Mouse (Mus musculus): ENCODE measurements at regions not wholly inside any gene's neighbourhood (a gene's known extent, or its start where the extent isn't known, plus 50 kb on each side); places are given as distances from the start of the nearest gene placed in this dataset.

DNA sequence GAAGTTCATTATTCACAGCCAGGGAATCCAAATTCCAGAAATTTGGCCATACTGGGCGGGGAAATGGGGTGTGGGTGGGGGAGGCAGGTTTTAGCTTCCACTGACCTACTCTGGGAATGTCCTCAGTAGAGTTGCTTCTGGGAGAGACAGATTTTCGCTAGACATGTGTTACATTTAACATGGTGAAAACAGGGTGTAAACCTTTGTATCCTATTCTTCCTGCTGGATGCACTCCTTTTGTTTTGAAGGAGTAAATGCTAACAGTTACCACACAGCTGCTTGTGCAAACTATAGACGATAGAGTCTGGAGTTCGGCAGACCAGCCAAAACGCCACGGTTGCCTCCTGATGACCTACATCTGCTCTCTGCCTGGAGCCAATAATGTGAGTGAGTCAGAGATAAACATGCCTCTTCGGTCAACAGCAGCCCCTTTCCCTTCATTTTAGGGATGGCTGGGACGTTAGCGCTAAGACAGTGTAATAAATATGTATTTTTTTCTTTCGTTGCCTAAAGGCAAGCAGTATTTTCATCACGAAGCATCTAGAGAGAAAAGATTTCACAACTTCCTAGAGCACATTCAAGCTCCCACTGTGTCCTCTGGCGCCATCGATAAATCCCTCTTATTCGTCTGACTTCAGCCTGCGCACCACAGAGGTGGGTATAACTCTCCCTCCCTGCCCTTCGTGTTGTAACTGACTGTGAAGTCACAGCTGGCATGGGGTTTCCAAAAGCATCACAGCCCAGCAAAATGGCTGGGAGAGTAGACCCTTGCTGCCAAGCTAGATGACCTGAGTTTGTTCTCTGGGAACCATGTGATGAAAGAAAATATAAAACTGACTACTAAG, 207.1 kb upstream of the Pde3a start:
- no peaks in the 10 kb centered on the region for H3K36me3 ChIP-seq (ENCODE audit: insufficient read depth)
- H3K9me3 ChIP-seq (ENCODE audit: low read length): no peaks in the 10 kb centered on the region
- ATAC-seq (peak; percentile 48), DNase-seq (peak; percentile 38)
- H3K4me2 ChIP-seq (ENCODE audit: low read depth): peak overlapping the region; percentile 19; the same call in 1 of the 2 replicates
- WGBS: 58% methylated on average over 16 of the region's 16 CpGs
- H3K4me1 ChIP-seq (ENCODE audit: insufficient read depth): 0 out of 2 replicates have a peak, but pooled peaks cover 3% of the 10 kb centered on the region
- no peaks in the 10 kb centered on the region for H3K27me3 ChIP-seq (ENCODE audit: insufficient read depth, low read length)
- H3K9ac ChIP-seq: no peak overlapping the region
- H3K27ac ChIP-seq (ENCODE audit: low read depth, low read length): no peak overlapping the region
- no peak overlapping the region for H3K4me3 ChIP-seq (ENCODE audit: low read depth, low read length)
- no peak for TF ChIP-seq CTCF (IDR thresholded peaks at IDR 0.05; ENCODE audit: low read depth)

DNA sequence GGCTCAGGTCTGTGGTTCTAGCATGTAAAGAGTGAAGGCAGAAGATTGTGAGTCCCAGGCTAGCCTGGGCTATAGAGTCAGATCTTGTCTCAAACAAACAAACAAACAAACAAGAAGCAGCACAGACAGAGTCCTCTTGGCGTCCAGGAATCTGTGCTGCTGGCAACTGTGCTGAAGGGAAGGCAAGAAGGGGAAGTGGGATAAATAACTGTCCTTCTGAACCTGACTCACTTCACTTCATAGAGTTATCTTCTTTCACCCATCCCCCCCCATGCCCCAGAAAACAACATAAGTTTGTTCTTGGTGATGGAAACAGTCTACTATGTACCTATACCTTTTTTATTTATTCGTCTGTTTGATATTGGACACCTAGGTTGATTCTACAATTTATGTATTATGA, 200.8 kb upstream of the Pde3a start:
- H3K4me2 ChIP-seq (ENCODE audit: low read depth): no peak overlapping the region
- peaks cover 5% of the 10 kb centered on the region; the same call in 1 of the 2 replicates for H3K27me3 ChIP-seq (ENCODE audit: insufficient read depth, low read length)
- 89% methylated on average over 2 of the region's 2 CpGs for WGBS
- H3K27ac ChIP-seq (ENCODE audit: low read depth, low read length): no peak overlapping the region
- H3K9me3 ChIP-seq (ENCODE audit: low read length): no peaks in the 10 kb centered on the region
- no peaks in the 10 kb centered on the region for H3K4me1 ChIP-seq (ENCODE audit: insufficient read depth)
- no peaks in the 10 kb centered on the region for H3K36me3 ChIP-seq (ENCODE audit: insufficient read depth)
- H3K9ac ChIP-seq: no peak overlapping the region
- no peak overlapping the region for H3K4me3 ChIP-seq (ENCODE audit: low read depth, low read length)
- no peak for DNase-seq
- ATAC-seq: no peak
- TF ChIP-seq CTCF (IDR thresholded peaks at IDR 0.05; ENCODE audit: low read depth): no peak

DNA sequence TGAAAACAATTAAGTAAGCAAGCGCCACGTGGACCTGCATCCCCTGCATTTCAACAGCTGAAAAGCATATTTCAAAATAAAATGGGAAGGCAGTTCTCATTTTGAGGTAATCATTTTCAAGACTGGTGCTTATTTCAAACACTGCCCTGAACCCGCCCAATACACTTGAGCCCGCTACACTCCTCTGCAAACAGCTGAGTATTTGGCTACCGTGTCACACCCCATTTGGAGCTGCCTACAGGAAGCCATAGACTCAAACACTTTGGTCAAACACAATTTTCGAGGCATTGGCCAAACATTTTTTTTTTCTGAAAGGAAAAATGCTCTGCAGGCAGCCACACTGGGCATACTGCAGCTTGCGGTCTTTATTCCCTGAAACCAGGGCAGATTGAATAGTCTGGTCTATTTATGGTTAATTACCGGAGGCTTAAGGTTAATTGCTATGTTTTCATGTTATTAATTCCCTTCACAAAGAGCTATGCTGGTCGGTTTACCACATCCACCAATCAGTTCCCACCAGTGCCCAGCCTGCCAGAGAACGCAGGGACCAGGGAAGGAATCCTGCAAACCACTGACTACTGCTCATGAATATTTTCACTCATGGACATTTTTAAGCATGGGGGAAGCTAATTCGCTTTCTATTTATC, 198.9 kb upstream of the Pde3a start:
- Histone ChIP-seq H3K9me3 (ENCODE audit: low read length) (no peaks in the 10 kb centered on the region), H3K27me3 (ENCODE audit: insufficient read depth, low read length) (peaks cover 5% of the 10 kb centered on the region; the same call in 1 of the 2 replicates), H3K4me1 (ENCODE audit: insufficient read depth) (no peaks in the 10 kb centered on the region), H3K27ac (ENCODE audit: low read depth, low read length) (no peak overlapping the region), H3K9ac (no peak overlapping the region), H3K36me3 (ENCODE audit: insufficient read depth) (no peaks in the 10 kb centered on the region), H3K4me3 (ENCODE audit: low read depth, low read length) (no peak overlapping the region), H3K4me2 (ENCODE audit: low read depth) (no peak overlapping the region)
- WGBS: 16% methylated on average over 11 of the region's 11 CpGs
- no peak for TF ChIP-seq CTCF (IDR thresholded peaks at IDR 0.05; ENCODE audit: low read depth)
- ATAC-seq: peak; percentile 53; the same call in 1 of the 2 replicates
- DNase-seq: no peak

DNA sequence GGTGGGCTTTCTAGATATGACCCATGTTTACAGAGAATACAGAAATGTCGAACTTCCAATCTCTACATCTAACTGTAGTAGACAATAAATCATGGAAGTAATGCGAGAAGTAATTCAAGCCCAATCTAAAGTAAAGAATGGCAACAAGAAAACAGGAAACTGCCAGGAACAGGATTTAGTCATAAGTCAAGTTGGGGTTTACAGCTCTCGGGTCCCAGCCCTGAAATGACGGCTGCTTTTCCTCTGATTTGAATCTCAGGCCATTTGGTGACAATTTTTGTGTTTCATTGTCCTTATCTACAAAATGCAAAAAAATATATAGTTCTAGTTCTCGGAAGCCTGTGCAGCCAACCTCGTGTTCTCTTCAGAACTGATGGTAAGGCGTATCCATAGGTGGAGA, 195.0 kb upstream of the Pde3a start:
- no peak for ATAC-seq
- no peaks in the 10 kb centered on the region for H3K36me3 ChIP-seq (ENCODE audit: insufficient read depth)

DNA sequence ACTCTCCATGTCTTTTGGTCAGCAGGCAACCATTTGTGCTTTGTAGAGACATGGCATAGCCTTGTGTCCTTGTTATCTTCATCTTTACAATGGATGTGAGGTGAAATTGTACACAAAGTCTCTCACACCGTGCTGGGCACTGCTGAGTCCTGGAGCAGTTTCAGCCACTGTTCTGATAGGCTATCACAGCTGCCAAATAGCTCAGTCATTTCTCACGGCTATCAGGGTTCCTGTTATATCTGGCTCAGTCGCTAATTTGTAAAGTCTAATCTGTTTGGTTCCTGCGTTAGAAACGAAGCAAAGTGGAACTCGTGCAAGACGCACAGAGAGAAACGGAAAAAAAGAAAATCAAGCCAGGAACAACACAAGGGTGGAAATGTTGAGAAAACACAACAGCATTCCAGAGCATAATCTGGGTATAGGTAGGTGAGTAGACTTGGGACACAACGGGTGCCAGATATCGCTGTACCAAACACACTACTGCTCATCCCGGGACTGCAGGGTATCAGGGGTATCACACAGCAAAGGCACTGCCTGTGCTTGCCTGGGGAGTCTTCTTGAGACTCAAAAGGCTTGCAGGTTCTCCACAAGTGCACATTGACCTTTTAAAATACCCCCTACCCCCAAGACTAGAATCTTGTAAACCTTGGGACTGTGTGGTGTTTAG, 189.7 kb upstream of the Pde3a start:
- TF ChIP-seq CTCF (IDR thresholded peaks at IDR 0.05; ENCODE audit: low read depth): no peak
- H3K27ac ChIP-seq (ENCODE audit: low read depth, low read length): no peak overlapping the region
- H3K27me3 ChIP-seq (ENCODE audit: insufficient read depth, low read length): no peaks in the 10 kb centered on the region; the same call in 1 of the 2 replicates
- ATAC-seq (no peak), DNase-seq (no peak)
- H3K36me3 ChIP-seq (ENCODE audit: insufficient read depth): no peaks in the 10 kb centered on the region
- no peak overlapping the region for H3K4me2 ChIP-seq (ENCODE audit: low read depth)
- H3K4me3 ChIP-seq (ENCODE audit: low read depth, low read length): no peak overlapping the region
- no peak overlapping the region for H3K9ac ChIP-seq
- no peaks in the 10 kb centered on the region for H3K4me1 ChIP-seq (ENCODE audit: insufficient read depth)
- WGBS: 92% methylated on average over 11 of the region's 11 CpGs
- no peaks in the 10 kb centered on the region for H3K9me3 ChIP-seq (ENCODE audit: low read length)

More for the DNA sequence above, 195.0 kb upstream of the Pde3a start:
- no peak for DNase-seq
- no peaks in the 10 kb centered on the region for H3K9me3 ChIP-seq (ENCODE audit: low read length)
- TF ChIP-seq CTCF (IDR thresholded peaks at IDR 0.05; ENCODE audit: low read depth): no peak
- H3K27me3 ChIP-seq (ENCODE audit: insufficient read depth, low read length): peaks cover 3% of the 10 kb centered on the region; the same call in 1 of the 2 replicates
- no peak overlapping the region for H3K4me2 ChIP-seq (ENCODE audit: low read depth)
- no peak overlapping the region for H3K27ac ChIP-seq (ENCODE audit: low read depth, low read length)
- H3K4me3 ChIP-seq (ENCODE audit: low read depth, low read length): no peak overlapping the region
- H3K9ac ChIP-seq: no peak overlapping the region
- WGBS: 95% methylated on average over 7 of the region's 7 CpGs
- H3K4me1 ChIP-seq (ENCODE audit: insufficient read depth): no peaks in the 10 kb centered on the region

DNA sequence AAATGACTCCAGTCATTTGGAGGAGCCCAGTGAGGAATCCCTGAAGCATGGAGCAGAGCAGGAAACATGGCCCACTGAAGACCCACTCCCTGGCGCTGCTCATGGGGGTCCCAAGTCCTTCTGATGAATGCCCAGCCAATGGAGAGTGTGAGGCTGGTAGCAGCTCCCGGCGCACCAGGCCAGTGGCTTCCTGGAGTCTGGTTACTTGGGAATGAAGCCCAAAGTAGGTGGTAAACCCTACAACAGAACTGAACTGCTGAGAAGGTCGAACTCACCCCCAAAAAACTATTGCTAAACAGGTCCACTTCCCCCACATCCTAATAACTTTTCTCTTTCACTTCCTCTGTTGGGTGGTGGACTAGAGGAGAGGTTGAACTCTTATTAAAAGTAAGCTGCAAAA, 183.3 kb upstream of the Pde3a start:
- no peak overlapping the region for H3K9ac ChIP-seq
- no peaks in the 10 kb centered on the region; the same call in 1 of the 2 replicates for H3K27me3 ChIP-seq (ENCODE audit: insufficient read depth, low read length)
- H3K27ac ChIP-seq (ENCODE audit: low read depth, low read length): no peak overlapping the region
- DNase-seq (no peak), ATAC-seq (no peak)
- 82% methylated on average over 4 of the region's 4 CpGs for WGBS
- no peak overlapping the region for H3K4me2 ChIP-seq (ENCODE audit: low read depth)
- TF ChIP-seq CTCF (IDR thresholded peaks at IDR 0.05; ENCODE audit: low read depth): no peak
- no peaks in the 10 kb centered on the region for H3K36me3 ChIP-seq (ENCODE audit: insufficient read depth)
- no peak overlapping the region for H3K4me3 ChIP-seq (ENCODE audit: low read depth, low read length)
- H3K9me3 ChIP-seq (ENCODE audit: low read length): no peaks in the 10 kb centered on the region
- H3K4me1 ChIP-seq (ENCODE audit: insufficient read depth): no peaks in the 10 kb centered on the region
